Mouse (Mus musculus) lung, postnatal 0 days (tissue): ENCODE results near the gene Tcf7. TPM values are rescaled to one million over a fixed set of nuclear protein-coding genes. Genes with fewer than 3 reads are reported as not detected.

ENCODE experiments used
- ATAC-seq: fragments of 200-750 bp; cut with Nextera tagmentation; 2 replicates; pipeline ENCODE4 v1.8.0; 2017; ENCODE audit warnings: moderate library complexity
- DNase-seq: peaks from one replicate; pipeline ENCODE4 v3.0.0-alpha.2; 2016; ENCODE audit warnings: low spot score
- H3K27ac ChIP-seq: fragments of 300-500 bp; sonication (generic); 2 replicates; pipeline ENCODE4 v1.5.1; 2014; ENCODE audit warnings: antibody characterized with exemption, mild to moderate bottlenecking, low read length, mixed read lengths
- H3K27me3 ChIP-seq: fragments of 300-500 bp; sonication (generic); replicated peaks from 2 replicates; pipeline ENCODE4 v1.6.1; 2014; ENCODE audit warnings: low read length, mixed read lengths; ENCODE audit not compliant: insufficient read depth
- H3K36me3 ChIP-seq: fragments of 300-500 bp; sonication (generic); 2 replicates; pipeline ENCODE4 v1.6.1; 2014; ENCODE audit warnings: low read length, mixed read lengths; ENCODE audit not compliant: insufficient read depth
- H3K4me1 ChIP-seq: fragments of 300-500 bp; sonication (generic); 2 replicates; pipeline ENCODE4 v1.6.1; 2014; ENCODE audit warnings: antibody characterized with exemption, low read depth, low read length, mixed read lengths; ENCODE audit not compliant: insufficient read depth
- H3K4me2 ChIP-seq: fragments of 300-500 bp; sonication (generic); replicated peaks from 2 replicates; pipeline ENCODE4 v1.6.1; 2014; ENCODE audit warnings: low read depth, mild to moderate bottlenecking, low read length, moderate library complexity, mixed read lengths
- H3K4me3 ChIP-seq: fragments of 300-500 bp; sonication (generic); 2 replicates; pipeline ENCODE4 v1.5.1; 2014; ENCODE audit warnings: low read depth, low read length
- H3K9ac ChIP-seq: fragments of 300-500 bp; sonication (generic); replicated peaks from 2 replicates; pipeline ENCODE4 v1.6.1; 2014; ENCODE audit warnings: low read depth, mild to moderate bottlenecking
- H3K9me3 ChIP-seq: fragments of 300-500 bp; sonication (generic); 2 replicates; pipeline ENCODE4 v1.6.1; 2016; ENCODE audit warnings: low read length, mixed read lengths
- CTCF ChIP-seq: IDR thresholded peaks from 2 replicates; pipeline ENCODE4 v1.5.1; 2016; ENCODE audit warnings: antibody characterized with exemption, mild to moderate bottlenecking
- EP300 ChIP-seq: IDR thresholded peaks from 2 replicates; pipeline ENCODE4 v1.6.1; 2016; ENCODE audit warnings: antibody characterized with exemption, mild to moderate bottlenecking, control low read depth
- WGBS: fragments of 180-500 bp; shearing (Covaris S2); extraction: QIAGEN DNeasy Blood & Tissue Kit; methylation state at CpG from one replicate; pipeline ENCODE4 v1.1.7; 2014; 5-methylcytosine and 5-hydroxymethylcytosine counted together
- polyA plus RNA-seq: library from polyadenylated mRNA; unstranded; fragments of >200 nt; fragmentation: Nextera tagmentation; extraction: Ambion mirVana; gene quantifications from 2 replicates; pipeline ENCODE4 v1.2.1, GENCODE M21; 2015

Gene Tcf7
- polyA plus RNA-seq, 1 experiment from 2014 or later, result 14.7 TPM

GRCm38 (mm10) chr11:52286301-52286957 lies 3.6 kb upstream of the Tcf7 start:
- Histone ChIP-seq H3K27me3 (no peaks in the 10 kb centered on the region), H3K36me3 (no peaks in the 10 kb centered on the region), H3K27ac (no peak overlapping the region), H3K4me1 (no peaks in the 10 kb centered on the region; the same call in 1 of the 2 replicates), H3K4me3 (no peak overlapping the region), H3K4me2 (no peak overlapping the region), H3K9me3 (no peaks in the 10 kb centered on the region), H3K9ac (no peak overlapping the region)
- 42% methylated on average over 16 of the region's 16 CpGs for WGBS
- DNase-seq, result no peak
- TF ChIP-seq CTCF, result no peak
- no peak for TF ChIP-seq EP300
- ATAC-seq, result no peak

- Histone ChIP-seq H3K4me1 (no peaks in the 10 kb centered on the region; the same call in 1 of the 2 replicates), H3K4me2 (peak overlapping the region; percentile 95), H3K27ac (peak overlapping the region; percentile 88), H3K36me3 (no peaks in the 10 kb centered on the region), H3K4me3 (peak overlapping the region; percentile 78), H3K9ac (0 out of 2 replicates have a peak overlapping the region, but pooled peaks have one; percentile 8), H3K9me3 (no peaks in the 10 kb centered on the region), H3K27me3 (no peaks in the 10 kb centered on the region)
- ATAC-seq (peak; percentile 74), DNase-seq (peak; percentile 79)
- TF ChIP-seq CTCF (no peak), EP300 (peak; percentile 31; the same call in 1 of the 2 replicates)
- WGBS, result 8% methylated on average over 44 of the region's 44 CpGs
Measured at GRCm38 (mm10) chr11:52283596-52284571, 1.1 kb upstream of the Tcf7 start.

- Histone ChIP-seq H3K36me3 (no peaks in the 10 kb centered on the region), H3K27ac (peak overlapping the region; percentile 85), H3K9ac (peak overlapping the region; percentile 70), H3K4me1 (no peaks in the 10 kb centered on the region; the same call in 1 of the 2 replicates), H3K4me3 (peak overlapping the region; percentile 78), H3K9me3 (no peaks in the 10 kb centered on the region), H3K4me2 (peak overlapping the region; percentile 95), H3K27me3 (no peaks in the 10 kb centered on the region)
- 1% methylated on average over 17 of the region's 19 CpGs for WGBS
- TF ChIP-seq EP300 (no peak), CTCF (no peak)
- ATAC-seq (peak; percentile 16), DNase-seq (peak; percentile 51)
Measured at GRCm38 (mm10) chr11:52282420-52282773, 417 bp downstream of the Tcf7 start.

GRCm38 (mm10) chr11:52281568-52282328 lies 1.1 kb downstream of the Tcf7 start:
- DNase-seq, result no peak
- Histone ChIP-seq H3K4me1 (no peaks in the 10 kb centered on the region; the same call in 1 of the 2 replicates), H3K36me3 (no peaks in the 10 kb centered on the region), H3K9me3 (no peaks in the 10 kb centered on the region), H3K27ac (no peak overlapping the region), H3K4me2 (peak overlapping the region; percentile 95), H3K27me3 (no peaks in the 10 kb centered on the region), H3K9ac (0 out of 2 replicates have a peak overlapping the region, but pooled peaks have one; percentile 1), H3K4me3 (peak overlapping the region; percentile 78)
- 59% methylated on average over 19 of the region's 19 CpGs for WGBS
- no peak for ATAC-seq
- TF ChIP-seq EP300 (no peak), CTCF (no peak)

GRCm38 (mm10) chr11:52280566-52281455 lies 2.0 kb downstream of the Tcf7 start:
- TF ChIP-seq CTCF (no peak), EP300 (no peak)
- H3K4me1 ChIP-seq, result no peaks in the 10 kb centered on the region; the same call in 1 of the 2 replicates
- WGBS, result 88% methylated on average over 11 of the region's 11 CpGs
- ATAC-seq (no peak), DNase-seq (no peak)
- H3K27me3 ChIP-seq, result no peaks in the 10 kb centered on the region
- H3K36me3 ChIP-seq, result no peaks in the 10 kb centered on the region
- H3K27ac ChIP-seq, result no peak overlapping the region
- no peak overlapping the region for H3K4me3 ChIP-seq
- no peaks in the 10 kb centered on the region for H3K9me3 ChIP-seq
- no peak overlapping the region for H3K4me2 ChIP-seq
- no peak overlapping the region for H3K9ac ChIP-seq
